23 mouse cellular contexts compared by ENCODE assay signal in genomic region chr12:4928197-4928596, GRCm38 (mm10).
"Had no signal": no experiment of that assay in that cellular context is flagged by ENCODE, and none has a peak within 500 bp of the region (broad histone marks: within the 10 kb centered on the region; RNA-seq: fewer than 3 reads in every experiment).

No protein-coding gene starts in this region.

- H3K9me3 ChIP-seq: heart, embryonic 10.5 days; heart, embryonic 12.5 days; hindbrain, embryonic 10.5 days; hindbrain, embryonic 12.5 days; intestine, embryonic 15.5 days; limb, embryonic 10.5 days; limb, embryonic 12.5 days had no signal

- H3K36me3 ChIP-seq: heart, embryonic 12.5 days; hindbrain, embryonic 12.5 days; intestine, embryonic 15.5 days had no signal

- H3K27ac ChIP-seq: gastrocnemius, adult 2 months; heart, embryonic 10.5 days; hindbrain, embryonic 10.5 days; hindbrain, embryonic 12.5 days; hindbrain, embryonic 14.5 days; intestine, embryonic 15.5 days; layer of hippocampus, adult 2 months; left cerebral cortex, adult 2 months; limb, embryonic 10.5 days; limb, embryonic 12.5 days had no signal

- H3K4me2 ChIP-seq: heart, embryonic 12.5 days; hindbrain, embryonic 12.5 days; hindbrain, embryonic 14.5 days; intestine, embryonic 15.5 days; limb, embryonic 12.5 days had no signal

- H3K9ac ChIP-seq: heart, embryonic 12.5 days; hindbrain, embryonic 12.5 days; hindbrain, embryonic 14.5 days; intestine, embryonic 15.5 days; limb, embryonic 12.5 days had no signal

- DNase-seq: gastrocnemius, adult 2 months; gastrocnemius, postnatal 10 days; gastrocnemius, postnatal 25 days; heart, adult 18-20 months; heart, postnatal 10 days; heart, postnatal 4 days; kidney, adult 18-20 months; kidney, adult 8-10 months; kidney, postnatal 10 days; kidney, postnatal 25 days; kidney, postnatal 4 days had no signal

- H3K27me3 ChIP-seq: heart, embryonic 12.5 days; hindbrain, embryonic 12.5 days; intestine, embryonic 15.5 days; limb, embryonic 12.5 days had no signal

- ATAC-seq: inflammation-experienced regulatory T-cells, adult 6 months; intestine, embryonic 15.5 days; intestine, postnatal 0 days had no signal

- H3K4me1 ChIP-seq: hindbrain, embryonic 10.5 days; hindbrain, embryonic 12.5 days; intestine, embryonic 15.5 days; limb, embryonic 10.5 days; limb, embryonic 12.5 days had no signal

- H3K4me3 ChIP-seq: gastrocnemius, adult 2 months; heart, embryonic 10.5 days; heart, embryonic 12.5 days; hindbrain, embryonic 10.5 days; hindbrain, embryonic 12.5 days; intestine, embryonic 15.5 days; layer of hippocampus, adult 2 months; left cerebral cortex, adult 2 months; limb, embryonic 10.5 days; limb, embryonic 12.5 days had no signal
